Mouse (Mus musculus): Measurements from ENCODE around the gene Obox6.

GRCm38 (mm10) chr7:15884127-15884526, 44.6 kb upstream of the Obox6 start:
- TF ChIP-seq CTCF (IDR thresholded peaks at IDR 0.05; ENCODE audit: low read depth, low read length): no peak
- no peak for TF ChIP-seq TAL1 (conservative IDR thresholded peaks at IDR 0.05; ENCODE audit: low read depth, low read length)
- TF ChIP-seq GATA1 (IDR thresholded peaks at IDR 0.05; ENCODE audit: borderline replicate concordance, low read length): no peak

Data from G1E (cell line).